Mouse (Mus musculus) heart, embryonic 14.5 days (tissue): ENCODE data around the gene Cntd1. TPM values are rescaled to one million over a fixed set of nuclear protein-coding genes. Genes with fewer than 3 reads are reported as not detected.

Experiments
- ATAC-seq: fragments of 200-750 bp; cut with Nextera tagmentation; 2 replicates; pipeline ENCODE4 v1.8.0; 2017; ENCODE audit warnings: low read depth, moderate TSS enrichment; ENCODE audit not compliant: insufficient number of reproducible peaks, insufficient read depth, low FRiP score
- H3K27ac ChIP-seq, 2 experiments: fragments of 200-500 bp in 1 of 2; fragments of 300-500 bp in 1 of 2; sonication (generic) in 1 of 2; replicated peaks in 1 of 2; 2 replicates each; pipeline ENCODE4 v1.5.1; 2012 to 2014; ENCODE audit warnings: low read depth in 2 of 2, low read length in 2 of 2, control low read depth in 1 of 2, mild to moderate bottlenecking in 1 of 2, mixed read lengths in 1 of 2; ENCODE audit not compliant: control insufficient read depth in 1 of 2, insufficient read depth in 1 of 2
- H3K27me3 ChIP-seq: fragments of 300-500 bp; sonication (generic); 2 replicates; pipeline ENCODE4 v1.6.1; 2014; ENCODE audit warnings: mild to moderate bottlenecking, low read length, control low read depth; ENCODE audit not compliant: control insufficient read depth, insufficient read depth
- H3K36me3 ChIP-seq: fragments of 300-500 bp; sonication (generic); 2 replicates; pipeline ENCODE4 v1.6.1; 2014; ENCODE audit warnings: mild to moderate bottlenecking, control low read depth, low read length, mixed read lengths; ENCODE audit not compliant: control insufficient read depth, insufficient read depth
- H3K4me1 ChIP-seq, 2 experiments: fragments of 200-500 bp in 1 of 2; fragments of 300-500 bp in 1 of 2; sonication (generic) in 1 of 2; 2 replicates each; pipeline ENCODE4 v1.6.1; 2012 to 2014; ENCODE audit warnings: low read length in 2 of 2, control low read depth in 1 of 2, mixed read lengths in 1 of 2; ENCODE audit not compliant: control insufficient read depth in 2 of 2, insufficient read depth in 2 of 2
- H3K4me2 ChIP-seq: fragments of 300-500 bp; sonication (generic); 2 replicates; pipeline ENCODE4 v1.6.1; 2014; ENCODE audit warnings: mild to moderate bottlenecking, low read length
- H3K4me3 ChIP-seq, 2 experiments: fragments of 200-500 bp in 1 of 2; fragments of 300-500 bp in 1 of 2; sonication (generic) in 1 of 2; 2 replicates each; pipeline ENCODE4 v1.5.1; 2012 to 2014; ENCODE audit warnings: low read length in 2 of 2, mild to moderate bottlenecking in 2 of 2, control low read depth in 1 of 2, low read depth in 1 of 2, moderate library complexity in 1 of 2; ENCODE audit not compliant: control insufficient read depth in 1 of 2, insufficient read depth in 1 of 2
- H3K9ac ChIP-seq: fragments of 300-500 bp; sonication (generic); 2 replicates; pipeline ENCODE4 v1.6.1; 2014; ENCODE audit warnings: mild to moderate bottlenecking, low read length
- H3K9me3 ChIP-seq: fragments of 300-500 bp; sonication (generic); 2 replicates; pipeline ENCODE4 v1.6.1; 2016; ENCODE audit warnings: low read length, control low read depth; ENCODE audit not compliant: control insufficient read depth
- WGBS: fragments of 180-500 bp; shearing (Covaris S2); extraction: QIAGEN DNeasy Blood & Tissue Kit; methylation state at CpG from one replicate; pipeline ENCODE4 v1.1.7; 2014; 5-methylcytosine and 5-hydroxymethylcytosine counted together
- polyA plus RNA-seq: library from polyadenylated mRNA; unstranded; fragments of >200 nt; fragmentation: Nextera tagmentation; extraction: Ambion mirVana; gene quantifications from 2 replicates; pipeline ENCODE4 v1.2.1, GENCODE M21; 2014

The Cntd1 gene
- polyA plus RNA-seq, 1 experiment from 2014 or later: 0.51 TPM

DNA sequence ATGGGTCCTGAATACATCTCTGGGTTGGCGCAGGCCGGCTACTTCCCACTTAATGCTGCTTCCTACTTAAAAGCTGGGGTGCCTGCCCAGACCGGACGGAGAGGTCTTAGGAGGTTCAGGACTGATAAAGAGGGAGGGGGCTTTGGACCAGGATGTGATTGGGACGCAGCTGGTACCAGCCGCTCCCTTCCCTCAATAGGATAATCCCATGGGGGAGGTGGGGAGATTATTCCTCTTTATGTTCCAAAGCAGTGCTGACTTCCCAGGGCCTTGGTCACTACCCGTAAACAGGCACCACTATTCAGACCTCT is 32.2 kb upstream of the Cntd1 start:
- H3K27me3 ChIP-seq: peaks cover 29% of the 10 kb centered on the region
- ATAC-seq: 0 out of 2 replicates have a peak, but pooled peaks have one; percentile 26
- H3K4me2 ChIP-seq: peak overlapping the region; percentile 78
- WGBS: 3% methylated on average over 7 of the region's 7 CpGs
- H3K9me3 ChIP-seq: no peaks in the 10 kb centered on the region
- peak overlapping the region; percentile 60 to 82 for H3K4me3 ChIP-seq
- H3K27ac ChIP-seq: peak overlapping the region; percentile 90 to 92
- peak overlapping the region; percentile 87 for H3K9ac ChIP-seq
- 0 out of 2 replicates have a peak, but pooled peaks cover 5% of the 10 kb centered on the region for H3K36me3 ChIP-seq
- peaks cover 0 to 14% of the 10 kb centered on the region in 2 experiments; a peak in 2 of 4 replicates for H3K4me1 ChIP-seq

DNA sequence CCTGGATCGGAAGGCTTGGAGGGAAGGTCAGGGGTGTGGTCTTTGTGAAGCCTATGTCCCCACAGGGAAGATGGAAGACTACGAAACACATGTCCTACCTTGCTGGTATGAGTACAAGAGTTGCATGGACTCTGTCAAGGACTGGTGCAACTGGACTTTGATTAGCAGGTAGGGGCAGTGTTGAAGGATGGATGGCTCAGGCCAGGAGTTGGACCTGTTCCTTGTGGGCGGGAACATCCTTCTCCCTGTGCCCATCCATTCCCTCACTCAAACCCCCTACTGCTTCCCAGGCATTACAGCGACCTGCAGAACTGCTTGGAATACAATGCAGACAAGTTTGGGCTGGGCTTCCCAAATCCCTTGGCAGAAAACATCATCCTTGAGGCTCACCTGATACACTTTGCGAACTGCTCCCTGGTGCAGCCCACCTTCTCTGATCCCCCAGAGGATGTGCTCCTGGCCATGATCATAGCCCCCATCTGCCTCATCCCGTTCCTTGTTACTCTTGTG is 31.2 kb upstream of the Cntd1 start:
- Histone ChIP-seq H3K4me1 (peaks cover 0 to 14% of the 10 kb centered on the region in 2 experiments; a peak in 2 of 4 replicates), H3K9me3 (no peaks in the 10 kb centered on the region), H3K4me3 (peak overlapping the region; percentile 60 to 82), H3K27me3 (peaks cover 29% of the 10 kb centered on the region), H3K4me2 (peak overlapping the region; percentile 78), H3K9ac (peak overlapping the region; percentile 87), H3K27ac (peak overlapping the region; percentile 90 to 92), H3K36me3 (0 out of 2 replicates have a peak, but pooled peaks cover 5% of the 10 kb centered on the region)
- 72% methylated on average over 6 of the region's 6 CpGs for WGBS
- ATAC-seq: no peak

DNA sequence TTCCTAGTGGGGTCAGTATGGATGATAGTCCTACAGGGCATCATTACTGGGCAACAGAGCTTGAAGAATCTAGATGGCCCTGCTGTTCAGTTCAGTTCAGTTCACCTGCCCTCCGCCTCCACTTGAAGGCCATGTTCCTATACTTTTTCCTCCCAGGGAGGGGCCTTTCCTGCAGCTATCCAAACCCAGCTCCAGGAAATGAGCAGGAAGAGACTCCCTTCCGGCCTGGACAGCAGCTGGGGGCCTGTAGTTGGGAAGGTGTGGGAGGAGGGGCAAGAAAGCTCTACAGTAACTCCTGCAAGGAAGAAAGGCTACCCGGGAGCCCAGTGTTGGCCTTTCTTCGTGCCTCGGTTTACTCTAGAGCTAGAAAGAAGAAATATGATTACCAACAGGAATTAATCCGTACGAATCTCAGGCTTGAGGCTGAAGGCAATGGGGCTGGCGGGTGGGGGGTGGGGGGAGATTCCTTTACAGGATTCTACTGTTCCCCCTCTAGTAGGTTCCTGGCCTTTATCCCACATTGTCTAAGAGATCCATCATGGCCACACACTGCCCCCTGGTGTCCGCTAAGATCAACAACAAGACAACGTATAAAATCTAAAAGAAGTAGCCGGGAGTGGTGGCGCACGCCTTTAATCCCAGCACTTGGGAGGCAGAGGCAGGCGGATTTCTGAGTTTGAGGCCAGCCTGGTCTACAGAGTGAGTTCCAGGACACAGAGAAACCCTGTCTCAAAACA is 30.4 kb upstream of the Cntd1 start:
- peaks cover 0 to 14% of the 10 kb centered on the region in 2 experiments; a peak in 3 of 4 replicates for H3K4me1 ChIP-seq
- H3K27me3 ChIP-seq: peaks cover 29% of the 10 kb centered on the region
- H3K9ac ChIP-seq: peak overlapping the region; percentile 87; the same call in 1 of the 2 replicates
- 0 out of 2 replicates have a peak, but pooled peaks have one; percentile 49 for ATAC-seq
- peak overlapping the region; percentile 78 for H3K4me2 ChIP-seq
- H3K9me3 ChIP-seq: no peaks in the 10 kb centered on the region
- 28% methylated on average over 14 of the region's 14 CpGs for WGBS
- peak overlapping the region in 1 of 2 experiments; percentile 60; a peak in 2 of 4 replicates for H3K4me3 ChIP-seq
- H3K27ac ChIP-seq: peak overlapping the region; percentile 90 to 92
- H3K36me3 ChIP-seq: 0 out of 2 replicates have a peak, but pooled peaks cover 5% of the 10 kb centered on the region

DNA sequence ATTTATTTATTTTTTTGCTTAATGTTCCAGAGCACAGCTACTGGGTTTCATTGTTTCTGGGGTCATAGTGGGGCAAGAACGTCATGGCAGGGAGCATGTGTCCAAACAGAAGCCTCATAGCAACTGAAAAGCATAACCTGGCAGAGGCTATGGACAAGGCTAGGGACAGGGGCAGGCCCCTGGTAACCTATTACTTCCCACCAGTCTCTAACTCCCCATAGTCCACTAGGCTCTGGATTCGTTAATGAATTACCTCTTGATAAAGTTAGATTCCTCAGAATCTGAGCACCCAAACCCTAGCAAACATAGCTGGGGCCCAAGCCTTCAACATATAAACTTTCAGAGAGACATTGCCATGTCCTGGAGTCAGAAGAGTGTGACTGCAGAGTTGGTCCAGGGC is 27.8 kb upstream of the Cntd1 start:
- WGBS: 69% methylated on average over 2 of the region's 2 CpGs
- Histone ChIP-seq H3K4me3 (no peak overlapping the region), H3K27ac (no peak overlapping the region), H3K4me1 (peaks cover 2 to 23% of the 10 kb centered on the region in 2 experiments), H3K4me2 (no peak overlapping the region), H3K9ac (no peak overlapping the region), H3K36me3 (0 out of 2 replicates have a peak, but pooled peaks cover 5% of the 10 kb centered on the region), H3K9me3 (no peaks in the 10 kb centered on the region), H3K27me3 (peaks cover 19% of the 10 kb centered on the region)
- ATAC-seq: no peak

DNA sequence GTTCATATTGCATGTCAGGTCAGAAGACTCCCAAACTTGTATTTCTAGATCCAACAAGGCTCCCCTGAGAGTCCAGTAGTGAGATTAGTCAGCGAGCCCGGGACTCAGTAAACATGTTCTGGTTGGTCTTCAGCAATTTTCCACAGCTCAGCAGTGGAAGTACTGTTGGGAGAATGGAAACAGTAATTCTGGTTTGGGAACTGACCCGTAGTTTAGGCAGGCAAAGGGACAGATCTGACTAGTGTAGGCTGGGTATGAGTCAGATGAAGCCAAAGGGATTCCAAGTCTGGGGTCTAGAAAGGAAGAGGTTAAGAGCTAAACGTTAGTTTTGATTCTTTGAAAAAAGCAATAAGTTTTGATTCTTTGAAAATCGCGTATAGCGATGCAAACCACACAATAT is 25.9 kb upstream of the Cntd1 start:
- no peak for ATAC-seq
- no peaks in the 10 kb centered on the region for H3K9me3 ChIP-seq
- peaks cover 6 to 25% of the 10 kb centered on the region in 2 experiments for H3K4me1 ChIP-seq
- H3K36me3 ChIP-seq: peaks cover 7% of the 10 kb centered on the region
- H3K4me2 ChIP-seq: peak overlapping the region; percentile 77
- 11% methylated on average over 7 of the region's 7 CpGs for whole genome bisulfite sequencing
- H3K9ac ChIP-seq: peak overlapping the region; percentile 92
- H3K4me3 ChIP-seq: peak overlapping the region; percentile 77 to 90
- H3K27ac ChIP-seq: peak overlapping the region; percentile 84 to 90
- H3K27me3 ChIP-seq: peaks cover under 1% of the 10 kb centered on the region; the same call in 1 of the 2 replicates

DNA sequence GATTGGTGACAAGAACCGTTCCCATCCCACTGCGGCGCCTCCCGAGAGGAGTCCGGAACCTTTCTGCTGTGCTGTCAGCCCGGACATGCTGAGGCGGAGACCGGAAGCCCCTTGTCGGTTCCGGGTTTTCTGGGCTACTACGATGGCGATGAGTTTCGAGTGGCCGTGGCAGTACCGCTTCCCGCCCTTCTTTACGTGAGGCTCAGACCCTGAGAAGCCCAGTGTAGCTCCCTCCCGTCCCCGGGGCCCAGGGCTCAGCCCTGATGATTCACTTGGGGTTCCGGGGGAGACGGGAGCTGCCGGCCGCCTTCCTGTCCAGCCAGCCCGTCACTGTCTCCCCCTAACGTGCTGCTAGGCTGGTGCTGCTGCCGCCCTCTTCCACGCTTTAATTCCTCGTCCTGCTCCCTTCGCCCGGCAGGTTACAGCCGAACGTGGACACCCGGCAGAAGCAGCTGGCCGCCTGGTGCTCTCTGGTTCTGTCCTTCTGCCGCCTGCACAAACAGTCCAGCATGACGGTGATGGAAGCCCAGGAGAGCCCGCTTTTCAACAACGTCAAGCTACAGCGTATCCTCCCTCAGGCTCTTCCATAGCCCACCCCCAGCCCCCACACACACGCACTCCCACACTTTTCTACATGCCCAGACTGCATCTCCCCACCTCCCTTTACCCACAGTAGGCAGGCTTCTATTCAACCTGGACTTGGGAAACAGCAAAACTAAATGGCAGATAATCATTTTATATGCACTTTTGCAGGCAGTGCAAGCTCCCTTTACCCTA is 25.0 kb upstream of the Cntd1 start, which contains the start of gene Vps25:
Vps25 (plus strand) TSS at position 95 of the 777 bp plus-strand sequence.
- Histone ChIP-seq H3K9me3 (no peaks in the 10 kb centered on the region), H3K4me3 (peak within 1 kb of the TSS; percentile 77 to 90), H3K9ac (peak within 1 kb of the TSS; percentile 92), H3K36me3 (peaks cover 16% of the 10 kb centered on the region), H3K27ac (peak within 1 kb of the TSS; percentile 88 to 90), H3K4me2 (peak within 1 kb of the TSS; percentile 77), H3K4me1 (peaks cover 8 to 33% of the 10 kb centered on the region in 2 experiments), H3K27me3 (no peaks in the 10 kb centered on the region)
- ATAC-seq: peak; percentile 64
- under 1% methylated on average over 40 of the region's 40 CpGs for WGBS
